Mouse (Mus musculus): ENCODE measurements around the gene Cped1. TPM values are rescaled to one million over a fixed set of nuclear protein-coding genes. Genes with fewer than 3 reads are reported as not detected.

The Cped1 gene
- polyA plus RNA-seq, 2 experiments, result 1.8 to 2.5 TPM

DNA sequence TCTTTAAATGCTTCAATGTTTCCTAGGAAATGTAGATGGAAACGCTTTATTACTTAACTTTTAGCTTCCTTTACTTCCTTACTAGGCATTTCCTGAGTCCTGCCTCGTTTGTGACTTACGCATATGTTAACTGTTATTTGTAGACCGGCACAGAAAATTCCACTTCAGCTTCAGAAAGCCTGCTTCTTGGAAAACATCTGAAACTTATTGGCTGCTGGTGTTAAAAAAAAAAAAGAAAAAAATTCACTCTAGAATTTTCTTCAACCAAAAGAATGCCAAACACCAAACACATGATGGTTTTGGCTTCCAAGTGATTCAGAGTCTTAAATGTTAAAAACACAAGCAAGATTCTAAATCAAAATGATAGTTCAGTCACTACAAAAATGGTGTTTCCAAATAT, 3.4 kb downstream of the Cped1 start:
- no peak overlapping the region for H3K27ac ChIP-seq
- no peak for DNase-seq (ENCODE audit: low read depth in 3 of 3, low spot score in 3 of 3)
- H3K9me3 ChIP-seq (ENCODE audit: control insufficient read depth, low read length), result no peaks in the 10 kb centered on the region
- 59% methylated on average over 4 of the region's 4 CpGs for WGBS (ENCODE audit: insufficient replicate concordance)
- no peak for ATAC-seq (ENCODE audit: insufficient read depth)
- H3K4me1 ChIP-seq (replicated peaks; ENCODE audit: control insufficient read depth in 2 of 2, insufficient read depth in 2 of 2, low read length in 1 of 2), result no peaks in the 10 kb centered on the region
- no peak overlapping the region for H3K9ac ChIP-seq (replicated peaks)
- no peak for TF ChIP-seq CTCF (IDR thresholded peaks at IDR 0.05; ENCODE audit: low read depth)
- no peak for TF ChIP-seq EP300 (IDR thresholded peaks at IDR 0.05; ENCODE audit: low read depth)
- no peak overlapping the region for H3K4me3 ChIP-seq (ENCODE audit: insufficient read depth in 1 of 2, low read depth in 2 of 2, low read length in 2 of 2)
- peaks cover 24% of the 10 kb centered on the region for H3K27me3 ChIP-seq (ENCODE audit: control insufficient read depth, insufficient read depth, low read length)
- H3K4me2 ChIP-seq (ENCODE audit: low read depth), result no peak overlapping the region
- no peaks in the 10 kb centered on the region for H3K36me3 ChIP-seq (replicated peaks; ENCODE audit: control insufficient read depth, insufficient read depth, low read depth)

DNA sequence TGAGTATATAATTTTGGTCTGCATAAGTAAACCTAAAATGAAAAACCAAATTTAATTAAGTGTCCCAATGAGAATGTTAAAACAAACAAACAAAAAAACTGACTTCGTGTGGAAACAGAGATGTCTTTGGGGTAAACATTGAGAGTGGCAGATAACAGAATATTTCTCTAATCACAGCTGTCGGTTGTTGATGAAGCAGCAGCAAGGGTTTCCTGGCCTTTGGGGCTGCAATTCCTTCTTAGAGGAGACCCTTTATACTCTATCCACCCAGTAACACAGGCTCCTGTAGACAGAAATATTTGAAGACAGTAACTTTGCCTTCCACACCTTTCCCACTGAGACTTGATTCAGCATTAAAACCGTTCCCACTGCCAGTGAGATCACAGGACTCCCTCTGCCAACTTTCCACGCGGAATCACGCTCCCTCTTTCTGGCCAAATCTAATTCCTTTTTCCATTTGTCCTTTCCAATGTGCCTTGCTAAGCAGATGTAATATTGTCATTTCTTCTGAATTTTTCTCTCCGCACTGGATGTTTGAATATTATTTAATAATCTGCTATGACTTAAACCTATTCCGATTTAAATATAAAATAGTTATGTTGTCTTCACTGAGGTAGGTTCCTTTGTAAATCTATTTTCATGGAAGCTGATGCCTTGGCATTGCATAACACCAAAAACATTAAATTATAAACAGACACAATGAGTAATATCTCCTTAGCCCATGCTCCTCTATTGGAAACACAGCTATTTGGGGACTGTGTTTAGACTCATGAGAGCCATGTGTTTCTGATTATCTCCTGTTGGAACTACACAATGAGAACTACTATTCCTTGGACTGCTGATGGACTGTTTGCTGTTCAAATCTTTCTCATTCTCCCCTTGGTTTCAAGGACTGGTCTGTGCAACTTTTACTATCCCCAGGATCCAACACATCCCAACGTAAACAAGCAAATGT, 4.7 kb downstream of the Cped1 start:
- Histone ChIP-seq H3K4me3 (ENCODE audit: insufficient read depth in 1 of 2, low read depth in 2 of 2, low read length in 2 of 2) (no peak overlapping the region), H3K4me1 (replicated peaks; ENCODE audit: control insufficient read depth in 2 of 2, insufficient read depth in 2 of 2, low read length in 1 of 2) (no peaks in the 10 kb centered on the region), H3K27me3 (ENCODE audit: control insufficient read depth, insufficient read depth, low read length) (peaks cover 21% of the 10 kb centered on the region), H3K27ac (no peak overlapping the region), H3K9ac (replicated peaks) (no peak overlapping the region), H3K4me2 (ENCODE audit: low read depth) (no peak overlapping the region), H3K9me3 (ENCODE audit: control insufficient read depth, low read length) (no peaks in the 10 kb centered on the region), H3K36me3 (replicated peaks; ENCODE audit: control insufficient read depth, insufficient read depth, low read depth) (no peaks in the 10 kb centered on the region)
- 59% methylated on average over 9 of the region's 9 CpGs for WGBS (ENCODE audit: insufficient replicate concordance)
- ATAC-seq (ENCODE audit: insufficient read depth) (no peak), DNase-seq (ENCODE audit: low read depth in 3 of 3, low spot score in 3 of 3) (no peak)
- TF ChIP-seq EP300 (IDR thresholded peaks at IDR 0.05; ENCODE audit: low read depth), result no peak
- TF ChIP-seq CTCF (IDR thresholded peaks at IDR 0.05; ENCODE audit: low read depth), result no peak

GRCm38 (mm10) chr6:21991151-21991550, 5.4 kb downstream of the Cped1 start:
- no peak for ATAC-seq (ENCODE audit: insufficient read depth)
- no peak overlapping the region for H3K4me3 ChIP-seq (ENCODE audit: insufficient read depth in 1 of 2, low read depth in 2 of 2, low read length in 2 of 2)
- DNase-seq (ENCODE audit: low read depth in 3 of 3, low spot score in 3 of 3), result no peak
- H3K9me3 ChIP-seq (ENCODE audit: control insufficient read depth, low read length), result no peaks in the 10 kb centered on the region
- TF ChIP-seq EP300 (IDR thresholded peaks at IDR 0.05; ENCODE audit: low read depth) (no peak), CTCF (IDR thresholded peaks at IDR 0.05; ENCODE audit: low read depth) (no peak)
- no peak overlapping the region for H3K27ac ChIP-seq
- H3K27me3 ChIP-seq (ENCODE audit: control insufficient read depth, insufficient read depth, low read length), result peaks cover 14% of the 10 kb centered on the region
- no peaks in the 10 kb centered on the region for H3K36me3 ChIP-seq (replicated peaks; ENCODE audit: control insufficient read depth, insufficient read depth, low read depth)
- WGBS (ENCODE audit: insufficient replicate concordance), result 58% methylated on average over 4 of the region's 4 CpGs
- H3K4me2 ChIP-seq (ENCODE audit: low read depth), result no peak overlapping the region
- no peaks in the 10 kb centered on the region for H3K4me1 ChIP-seq (replicated peaks; ENCODE audit: control insufficient read depth in 2 of 2, insufficient read depth in 2 of 2, low read length in 1 of 2)
- no peak overlapping the region for H3K9ac ChIP-seq (replicated peaks)

DNA sequence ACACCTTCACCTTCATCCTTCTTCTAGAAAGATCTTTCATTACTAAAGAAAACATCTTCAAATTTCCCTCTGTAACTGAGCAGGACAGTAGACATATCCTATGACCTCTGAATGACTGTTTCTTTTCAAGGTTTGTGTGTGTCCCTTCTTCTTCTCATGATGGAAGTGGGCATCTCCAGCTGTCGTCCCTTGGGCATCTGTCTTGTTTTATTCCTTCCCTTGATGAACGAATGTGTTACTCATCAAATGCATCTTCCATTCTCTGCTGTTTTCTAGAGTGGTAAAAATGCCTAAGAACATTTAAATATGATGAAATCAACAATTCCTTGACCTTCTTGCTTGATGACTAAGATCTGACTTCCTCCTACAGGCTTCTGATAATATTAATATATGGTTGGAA, 7.4 kb downstream of the Cped1 start:
- Histone ChIP-seq H3K4me3 (ENCODE audit: insufficient read depth in 1 of 2, low read depth in 2 of 2, low read length in 2 of 2) (no peak overlapping the region), H3K9me3 (ENCODE audit: control insufficient read depth, low read length) (no peaks in the 10 kb centered on the region), H3K27me3 (ENCODE audit: control insufficient read depth, insufficient read depth, low read length) (no peaks in the 10 kb centered on the region), H3K4me1 (replicated peaks; ENCODE audit: control insufficient read depth in 2 of 2, insufficient read depth in 2 of 2, low read length in 1 of 2) (no peaks in the 10 kb centered on the region), H3K9ac (replicated peaks) (no peak overlapping the region), H3K27ac (no peak overlapping the region), H3K4me2 (ENCODE audit: low read depth) (no peak overlapping the region), H3K36me3 (replicated peaks; ENCODE audit: control insufficient read depth, insufficient read depth, low read depth) (no peaks in the 10 kb centered on the region)
- no peak for ATAC-seq (ENCODE audit: insufficient read depth)
- DNase-seq (ENCODE audit: low read depth in 3 of 3, low spot score in 3 of 3), result no peak
- TF ChIP-seq CTCF (IDR thresholded peaks at IDR 0.05; ENCODE audit: low read depth) (no peak), EP300 (IDR thresholded peaks at IDR 0.05; ENCODE audit: low read depth) (no peak)
- 52% methylated on average over 2 of the region's 2 CpGs for WGBS (ENCODE audit: insufficient replicate concordance)

DNA sequence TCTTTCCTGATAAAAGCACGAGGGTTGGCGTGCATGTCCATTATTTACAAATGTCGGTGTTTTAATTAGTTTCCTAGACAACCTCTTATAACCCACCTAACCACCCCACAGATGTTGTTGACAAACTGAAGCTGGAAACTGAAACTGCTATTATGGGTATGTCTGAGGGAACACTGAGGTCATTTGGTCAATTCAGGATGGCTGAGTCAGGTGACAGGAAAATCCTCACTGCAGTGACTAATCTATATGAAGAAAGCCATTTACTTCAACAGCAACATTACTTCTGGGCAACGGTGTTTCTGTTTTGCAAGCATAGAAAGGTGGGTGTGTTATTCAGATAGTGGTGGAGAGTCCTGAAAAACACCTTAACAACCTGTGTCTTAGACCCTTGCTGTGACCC, 12.4 kb downstream of the Cped1 start:
- H3K4me2 ChIP-seq (ENCODE audit: low read depth), result no peak overlapping the region
- no peak for DNase-seq (ENCODE audit: low read depth in 3 of 3, low spot score in 3 of 3)
- 34% methylated on average over 4 of the region's 4 CpGs for WGBS (ENCODE audit: insufficient replicate concordance)
- H3K4me1 ChIP-seq (replicated peaks; ENCODE audit: control insufficient read depth in 2 of 2, insufficient read depth in 2 of 2, low read length in 1 of 2), result peaks cover 0 to 4% of the 10 kb centered on the region in 2 experiments; a peak in 3 of 4 replicates
- no peaks in the 10 kb centered on the region for H3K36me3 ChIP-seq (replicated peaks; ENCODE audit: control insufficient read depth, insufficient read depth, low read depth)
- H3K27ac ChIP-seq, result no peak overlapping the region
- H3K9me3 ChIP-seq (ENCODE audit: control insufficient read depth, low read length), result no peaks in the 10 kb centered on the region
- H3K4me3 ChIP-seq (ENCODE audit: insufficient read depth in 1 of 2, low read depth in 2 of 2, low read length in 2 of 2), result no peak overlapping the region
- H3K27me3 ChIP-seq (ENCODE audit: control insufficient read depth, insufficient read depth, low read length), result no peaks in the 10 kb centered on the region
- no peak overlapping the region for H3K9ac ChIP-seq (replicated peaks)
- no peak for ATAC-seq (ENCODE audit: insufficient read depth)
- TF ChIP-seq CTCF (IDR thresholded peaks at IDR 0.05; ENCODE audit: low read depth) (no peak), EP300 (IDR thresholded peaks at IDR 0.05; ENCODE audit: low read depth) (no peak)
